Mouse (Mus musculus) right cerebral cortex, postnatal 36 days (tissue): Measurements from ENCODE around the gene Chit1.

Experiments used
- DNase-seq, 2 experiments: peaks; one replicate each; pipeline ENCODE4 v3.0.0; 2022; ENCODE audit warnings: low spot score in 2 of 2, mixed read lengths in 1 of 2

The Chit1 gene

DNA sequence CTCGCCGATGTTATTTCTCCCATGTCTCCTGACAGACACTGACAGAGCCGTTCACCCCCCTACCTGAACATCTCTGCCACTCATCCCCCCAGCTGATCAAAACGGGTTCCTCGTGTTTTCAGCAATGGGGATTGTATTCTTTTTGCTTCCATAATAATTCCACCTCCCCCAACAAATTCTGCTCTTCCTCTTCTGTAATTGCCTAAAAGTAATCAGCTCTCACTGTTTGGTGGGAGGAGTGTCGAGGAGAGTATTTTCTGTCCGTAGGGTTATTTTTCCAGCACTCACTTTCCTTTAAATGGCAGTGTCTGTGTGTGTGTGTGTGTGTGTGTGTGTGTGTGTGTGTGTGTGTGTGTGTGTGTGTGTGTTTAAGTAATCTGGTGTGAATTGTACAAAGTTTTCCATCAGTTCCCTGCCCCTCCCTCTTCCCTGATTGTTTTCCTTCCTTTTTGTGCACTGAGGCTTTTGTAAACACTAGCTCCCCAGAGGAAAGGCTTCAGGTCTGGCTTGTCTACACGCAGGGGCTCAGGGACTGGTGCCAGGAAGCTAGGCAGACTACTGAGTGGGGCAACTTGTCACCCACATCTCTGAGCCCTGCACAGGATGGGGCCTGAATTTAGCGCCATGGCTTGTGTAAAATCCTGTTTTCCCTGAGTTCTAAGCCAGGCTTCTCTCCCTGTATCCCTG is 31.4 kb upstream of the Chit1 start:
- no peak for DNase-seq

DNA sequence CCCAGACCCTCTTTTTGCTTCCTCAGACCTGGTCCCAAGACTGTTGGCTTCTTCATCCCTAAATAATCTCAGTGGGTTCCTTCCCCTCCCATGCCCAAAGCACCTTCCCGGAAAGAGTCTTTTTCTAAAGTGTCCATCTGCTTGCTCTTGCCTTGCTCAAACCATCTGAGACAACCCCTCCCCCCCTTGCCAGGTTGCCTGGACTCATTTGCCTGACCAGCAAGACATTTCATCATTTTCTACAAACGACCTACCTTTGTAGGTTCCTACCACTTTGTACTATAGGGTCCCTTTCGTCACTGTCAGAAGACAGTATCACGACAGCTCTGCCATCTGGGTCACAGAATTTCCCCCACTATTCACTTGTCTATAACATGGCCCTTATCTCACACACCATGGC is 30.6 kb upstream of the Chit1 start:
- DNase-seq, result no peak

DNA sequence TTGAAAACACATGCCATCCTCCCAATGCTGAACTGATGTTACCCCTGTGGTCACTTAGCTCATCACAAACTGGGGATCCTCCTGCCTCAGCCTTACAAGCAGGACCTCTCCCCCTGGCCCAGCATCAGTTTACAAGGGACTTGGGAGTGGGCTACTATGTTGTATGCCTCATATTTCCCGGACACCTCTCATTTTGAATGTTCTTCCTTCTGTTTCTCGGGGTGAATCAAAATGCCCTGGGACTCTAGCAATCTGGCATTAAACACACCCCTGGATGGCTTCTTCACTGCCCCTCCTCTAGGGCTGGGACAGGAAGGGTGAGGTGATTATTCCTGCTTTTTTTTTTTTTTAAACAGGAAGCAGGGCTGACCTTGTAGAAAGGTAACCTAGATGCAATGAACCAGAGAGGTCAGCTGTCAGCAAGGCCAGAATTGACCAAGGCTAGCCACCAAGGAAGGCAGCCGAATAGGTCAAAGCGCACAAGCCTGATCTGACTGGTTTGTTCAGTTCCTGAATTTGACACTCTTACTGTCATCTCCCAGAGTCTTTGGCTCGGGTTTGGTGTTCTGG is 30.1 kb upstream of the Chit1 start:
- DNase-seq, result no peak

DNA sequence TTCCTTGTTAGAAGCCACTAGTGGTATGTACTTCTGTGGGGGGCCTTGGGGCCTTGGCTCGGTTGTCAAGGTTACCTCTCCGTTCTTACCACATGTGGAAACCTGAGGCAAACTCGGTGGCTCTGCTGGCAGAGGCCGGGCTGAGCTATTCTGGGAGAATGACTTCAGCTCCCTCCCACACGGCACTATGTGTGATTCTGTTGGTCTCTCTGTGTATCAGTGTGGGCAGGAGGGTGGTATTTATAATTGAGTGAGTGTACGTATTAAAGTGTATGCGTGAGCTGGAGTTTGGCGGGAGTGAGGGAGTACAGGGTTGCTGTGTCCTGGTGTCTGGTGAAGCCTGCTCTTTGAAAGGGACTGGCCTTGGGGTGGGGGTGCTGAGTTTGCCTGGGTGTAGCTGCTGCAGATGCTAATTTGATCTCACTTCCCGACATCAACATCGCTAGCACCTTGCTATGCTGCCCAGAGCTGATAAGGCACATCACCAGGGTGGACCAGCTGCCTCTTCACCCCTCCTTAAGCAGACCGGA is 28.0 kb upstream of the Chit1 start:
- peak; percentile 83 to 89 for DNase-seq

DNA sequence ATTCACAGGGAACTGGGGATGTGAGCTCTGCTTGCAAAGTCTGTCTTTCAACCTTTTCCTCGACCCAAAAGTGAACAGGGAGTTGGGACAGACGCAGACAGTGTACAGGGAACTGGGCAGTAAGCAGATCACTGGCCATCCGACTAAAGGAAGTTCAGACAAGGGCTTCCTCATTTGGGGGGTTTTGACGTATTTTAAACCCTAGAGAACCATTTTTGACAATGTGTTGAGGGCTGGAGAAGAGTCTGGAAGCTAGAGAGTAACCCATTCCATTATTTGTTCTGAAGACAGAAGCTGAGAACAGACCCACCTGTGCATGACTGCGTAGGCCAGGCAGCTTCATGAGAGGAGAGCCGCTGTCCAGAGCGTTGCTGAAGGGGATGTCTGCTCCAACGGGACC is 27.4 kb upstream of the Chit1 start:
- no peak for DNase-seq

DNA sequence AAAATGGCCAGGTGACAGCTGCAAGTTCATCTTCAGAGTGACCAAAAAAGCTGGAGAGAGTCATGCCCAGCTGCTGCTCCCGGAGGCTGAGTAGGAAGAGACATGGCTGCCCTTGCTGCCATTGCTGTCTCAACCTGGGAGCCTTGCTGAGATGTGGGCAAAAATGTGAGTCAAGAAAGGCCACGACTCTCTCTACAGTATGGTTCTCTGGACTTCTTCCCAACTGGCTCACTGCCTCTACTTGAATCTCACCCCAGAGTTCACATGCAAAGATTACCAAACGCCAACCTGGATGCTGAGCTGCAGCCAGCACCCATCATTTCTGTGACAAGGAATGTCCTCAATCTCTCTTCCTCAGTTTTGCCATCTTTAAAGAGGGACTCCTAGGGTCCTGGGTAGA is 26.9 kb upstream of the Chit1 start:
- DNase-seq, result no peak

DNA sequence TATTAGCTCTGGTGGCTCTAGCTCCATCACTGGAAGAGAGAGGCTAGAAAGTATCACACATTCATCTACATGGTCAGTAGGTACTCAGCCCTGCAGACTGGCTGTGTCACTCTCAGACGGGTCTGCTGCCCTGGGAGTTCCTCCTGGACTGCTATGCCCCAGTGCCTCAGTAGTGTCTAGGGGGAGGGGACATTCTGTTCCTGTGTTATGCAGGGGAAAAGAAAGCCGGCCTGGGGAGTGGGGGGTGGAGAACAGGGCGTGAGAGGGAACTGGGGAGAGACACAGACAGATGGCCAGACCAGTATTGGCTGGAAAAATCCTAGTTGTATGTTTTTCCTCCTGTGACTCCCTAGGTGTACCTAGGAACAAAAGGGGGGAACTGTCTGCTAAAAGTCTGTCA is 25.0 kb upstream of the Chit1 start:
- DNase-seq, result no peak

- DNase-seq, result no peak
Measured at GRCm38 (mm10) chr1:134086811-134087398, 24.1 kb upstream of the Chit1 start.

DNA sequence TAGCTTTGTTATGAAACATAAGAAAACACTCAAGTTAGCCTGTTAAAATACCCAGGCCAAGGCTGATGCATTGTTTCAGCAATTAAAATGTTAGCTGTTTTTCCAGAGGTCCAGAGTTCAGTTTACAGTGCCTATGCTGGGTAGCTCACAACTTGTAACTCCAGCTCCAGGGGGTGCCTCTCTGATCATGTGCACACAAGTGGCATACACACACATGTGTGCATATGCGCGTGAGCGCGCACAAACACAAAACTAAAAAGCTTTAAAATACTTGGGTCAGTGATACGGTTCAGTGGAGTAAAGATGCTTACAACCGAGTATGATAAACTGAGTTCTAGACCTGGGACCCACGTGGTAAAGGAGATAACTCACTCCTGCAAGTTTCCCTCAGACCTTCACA is 22.0 kb upstream of the Chit1 start:
- no peak for DNase-seq

- no peak for DNase-seq
Measured at GRCm38 (mm10) chr1:134091851-134092250, 19.2 kb upstream of the Chit1 start.

DNA sequence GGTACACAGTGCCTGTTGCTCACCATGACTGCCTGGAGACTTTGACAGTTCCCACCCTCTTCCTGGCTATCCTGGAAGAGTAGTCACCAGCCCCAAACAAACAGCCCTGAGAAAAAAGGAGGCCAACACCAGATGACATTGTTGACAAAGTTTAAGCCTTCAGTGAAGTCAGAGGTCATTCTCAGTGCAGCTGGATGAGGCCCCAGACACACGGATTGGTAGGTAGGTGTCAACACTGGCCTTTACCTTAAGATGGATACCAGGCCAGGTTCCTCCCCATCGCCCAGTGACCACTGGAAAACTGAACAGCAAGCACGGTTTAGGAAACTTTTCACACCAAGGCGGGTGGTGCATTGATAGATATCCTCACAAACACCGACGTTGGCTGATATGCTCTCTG is 18.7 kb upstream of the Chit1 start:
- no peak for DNase-seq

- peak; percentile 86 to 90 for DNase-seq
Measured at GRCm38 (mm10) chr1:134092852-134093770, 17.9 kb upstream of the Chit1 start.

DNA sequence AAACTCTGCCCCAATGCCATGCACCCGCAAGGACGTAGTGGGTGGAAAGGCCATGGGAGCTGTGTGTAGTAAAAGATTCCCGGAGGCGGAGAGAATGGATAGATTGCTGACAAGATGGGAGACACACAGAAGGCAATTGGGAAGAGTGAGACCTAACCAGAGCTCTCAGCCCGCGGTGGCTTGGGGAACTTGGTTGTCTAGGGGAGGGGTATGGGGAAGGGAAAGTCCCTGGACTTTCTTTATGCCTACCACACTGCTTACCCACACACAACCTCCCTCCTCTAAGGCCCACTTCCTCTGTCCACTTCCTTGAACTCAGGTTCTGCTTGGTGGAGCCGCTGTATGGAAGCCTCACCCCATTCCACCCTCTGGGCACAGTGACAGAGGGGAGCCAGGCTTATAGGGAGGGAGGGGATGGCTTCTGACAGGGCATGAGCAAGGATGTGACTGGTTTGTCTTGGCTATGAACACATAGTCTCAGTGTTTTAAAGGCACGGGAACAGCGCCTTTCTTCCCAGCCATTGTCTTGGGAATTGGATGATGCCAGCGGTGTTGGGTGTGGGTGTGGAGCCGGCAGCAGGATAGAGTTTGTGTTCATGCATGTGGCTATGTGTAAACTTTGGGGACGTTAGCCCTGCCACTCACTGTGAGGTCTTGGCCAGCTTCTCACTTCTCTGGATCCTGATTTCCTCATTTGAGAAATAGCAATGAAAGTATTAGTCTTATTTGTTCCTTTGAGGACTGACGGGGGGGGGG is 17.1 kb upstream of the Chit1 start:
- no peak for DNase-seq

DNA sequence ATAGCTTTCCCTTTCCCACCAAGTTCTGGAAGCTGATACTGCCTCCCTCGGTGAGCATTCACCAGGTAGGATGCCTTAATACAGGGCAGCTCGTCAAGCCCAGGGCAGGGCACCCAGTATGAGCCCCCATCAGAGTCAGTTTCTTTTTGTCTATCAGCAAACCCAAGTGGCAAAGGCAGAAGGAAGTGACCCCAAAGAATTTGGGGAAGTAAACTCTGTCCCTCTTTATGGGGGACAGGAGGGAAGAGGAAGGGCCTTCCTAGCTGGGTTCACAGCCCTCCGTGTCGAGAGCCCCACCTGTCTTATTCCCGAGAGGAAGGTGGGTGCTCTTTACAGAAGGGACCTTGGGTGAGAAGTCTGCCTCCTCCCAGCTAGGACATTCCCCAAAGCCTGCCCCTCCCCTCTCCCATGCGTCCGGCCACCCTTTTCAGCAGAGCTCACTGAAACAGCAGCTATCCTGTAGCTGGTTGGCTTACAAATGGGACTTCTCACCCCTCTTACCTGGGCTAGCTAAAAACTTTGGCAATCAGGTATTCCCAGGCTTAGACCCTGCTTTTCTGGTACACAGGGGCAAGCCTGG is 15.9 kb upstream of the Chit1 start:
- no peak for DNase-seq

GRCm38 (mm10) chr1:134095721-134096120 is 15.3 kb upstream of the Chit1 start:
- no peak for DNase-seq

- DNase-seq, result no peak
Measured at GRCm38 (mm10) chr1:134096264-134096934, 14.6 kb upstream of the Chit1 start.

DNA sequence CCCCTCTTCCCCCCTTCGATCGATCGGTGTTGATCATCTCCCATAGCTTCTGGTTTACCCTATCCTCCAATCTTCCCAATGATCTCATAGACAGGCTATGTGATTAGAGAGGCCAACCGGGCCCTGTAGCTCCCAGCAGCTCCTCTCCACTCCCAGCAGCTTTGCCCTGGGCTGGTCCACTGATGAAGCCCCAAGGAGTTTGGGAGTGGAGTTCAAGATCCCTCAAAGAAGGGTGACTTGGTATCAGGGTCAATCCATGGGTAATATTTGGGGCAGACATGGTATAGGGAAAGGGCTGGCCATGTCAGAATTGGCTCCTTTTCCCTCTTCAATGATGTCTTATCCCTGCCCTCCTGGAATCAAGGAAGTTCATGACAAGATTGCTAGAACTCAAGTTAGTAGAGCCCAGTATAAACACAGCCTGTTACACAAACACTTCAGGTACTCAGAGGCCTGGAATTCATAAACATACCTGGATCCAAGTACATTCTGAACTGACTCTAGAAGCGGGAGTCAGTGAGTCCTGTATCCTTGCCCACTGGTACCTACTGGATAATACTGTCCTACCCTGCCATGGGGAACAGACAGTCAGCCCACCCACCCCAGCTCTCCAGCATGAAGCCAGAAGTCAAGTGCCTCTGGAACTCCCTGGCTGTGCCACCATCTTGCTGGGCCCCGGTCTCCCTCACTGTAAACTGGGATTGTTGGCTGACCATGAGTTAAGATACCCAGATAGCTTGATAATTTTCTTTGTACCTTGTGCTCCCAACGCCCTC is 13.8 kb upstream of the Chit1 start:
- DNase-seq, result no peak

DNA sequence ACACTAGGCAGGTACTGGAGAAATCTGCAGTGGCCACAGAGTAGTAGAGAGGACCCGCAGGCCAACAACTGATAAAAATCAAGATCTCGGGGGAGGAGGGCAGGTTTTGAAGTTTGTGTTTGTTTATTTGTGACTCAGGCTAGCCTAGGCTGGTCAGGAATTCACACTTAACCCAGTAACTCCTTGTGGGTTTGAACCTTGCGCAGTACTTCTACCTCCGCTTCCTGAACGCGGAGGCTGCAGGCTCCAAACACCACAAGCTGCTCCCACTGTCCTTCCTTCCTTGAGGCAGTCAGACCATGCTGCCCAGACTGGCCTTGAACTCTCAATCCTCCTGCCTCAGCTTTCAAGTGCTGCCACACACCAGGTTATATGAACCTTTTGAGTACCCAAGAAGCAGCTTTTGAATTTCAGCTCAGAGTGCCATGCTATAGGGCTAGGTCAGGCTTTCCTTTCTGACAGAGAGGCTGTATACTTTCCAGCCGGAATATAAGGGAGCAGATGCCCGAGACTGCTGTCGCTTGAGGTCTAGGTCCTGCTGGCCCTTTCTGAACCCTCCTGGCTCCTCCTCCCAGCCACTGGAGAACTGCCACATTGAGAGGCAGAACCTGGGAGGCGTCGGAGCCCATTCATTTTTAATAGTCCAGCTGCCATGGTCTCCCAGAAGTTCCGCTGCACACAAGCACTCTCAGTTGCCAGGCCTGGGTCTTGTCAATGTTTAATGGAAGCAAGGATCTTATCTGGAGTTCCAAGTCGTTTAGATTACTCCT is 12.9 kb upstream of the Chit1 start:
- no peak for DNase-seq
